Mouse (Mus musculus) hindbrain, embryonic 10.5 days (tissue): Measurements from ENCODE around the gene Nudcd3. TPM values are rescaled to one million over a fixed set of nuclear protein-coding genes. Genes with fewer than 3 reads are reported as not detected.
A peak's percentile ranks its signal among the peaks of the same experiment; 100 is the strongest.

Source experiments
- DNase-seq: peaks from one replicate; pipeline ENCODE4 v3.0.0-alpha.2; 2017; ENCODE audit warnings: low spot score
- H3K27ac ChIP-seq: fragments of 300-500 bp; sonication (generic); 2 replicates; pipeline ENCODE4 v1.5.1; 2016; ENCODE audit warnings: mild to moderate bottlenecking, moderate library complexity
- H3K27me3 ChIP-seq: fragments of 300-500 bp; sonication (generic); 2 replicates; pipeline ENCODE4 v1.6.1; 2016; ENCODE audit warnings: mild to moderate bottlenecking; ENCODE audit not compliant: poor library complexity, insufficient read depth, severe bottlenecking
- H3K36me3 ChIP-seq: fragments of 300-500 bp; sonication (generic); 2 replicates; pipeline ENCODE4 v1.6.1; 2016; ENCODE audit warnings: mild to moderate bottlenecking, moderate library complexity
- H3K4me1 ChIP-seq: fragments of 300-500 bp; sonication (generic); replicated peaks from 2 replicates; pipeline ENCODE4 v1.6.1; 2016; ENCODE audit warnings: mild to moderate bottlenecking
- H3K4me3 ChIP-seq: fragments of 300-500 bp; sonication (generic); 2 replicates; pipeline ENCODE4 v1.5.1; 2016; ENCODE audit warnings: mild to moderate bottlenecking, moderate library complexity
- H3K9me3 ChIP-seq: fragments of 300-500 bp; sonication (generic); 2 replicates; pipeline ENCODE4 v1.6.1; 2016; ENCODE audit warnings: mild to moderate bottlenecking, moderate library complexity
- WGBS: fragments of 180-500 bp; shearing (Covaris S2); methylation state at CpG from one replicate; pipeline ENCODE4 v1.1.7; 2016; 5-methylcytosine and 5-hydroxymethylcytosine counted together
- polyA plus RNA-seq: library from polyadenylated mRNA; unstranded; fragments of >200 nt; fragmentation: Nextera tagmentation; extraction: Ambion mirVana; gene quantifications from 2 replicates; pipeline ENCODE4 v1.2.1, GENCODE M21; 2016

Gene Nudcd3
- 45.1 and 49.0 TPM in 2 replicates for polyA plus RNA-seq

DNA sequence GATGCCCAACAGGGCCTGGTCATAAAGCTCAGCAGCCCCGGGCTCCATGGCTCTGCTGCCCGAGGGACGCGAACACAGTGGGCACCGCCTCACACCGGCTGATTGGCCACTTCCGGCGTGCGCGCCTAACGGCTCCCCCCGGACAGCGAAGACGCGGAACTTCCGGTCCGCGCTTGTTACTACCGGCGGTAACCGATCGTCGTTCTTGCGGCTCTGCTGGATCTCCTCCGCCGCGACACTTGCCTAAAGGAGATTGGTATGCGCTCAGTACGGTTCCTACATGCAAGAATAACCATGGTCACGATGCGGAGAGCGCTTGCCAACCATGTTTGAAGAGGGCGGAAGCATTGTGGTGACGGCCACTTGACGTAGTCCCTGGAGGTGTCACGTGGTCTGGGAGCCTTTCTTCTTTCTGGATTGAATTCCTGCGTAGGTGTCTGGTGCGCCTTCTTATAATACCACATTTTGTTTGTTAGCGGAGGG is at the start of gene Nudcd3:
Nudcd3 (minus strand) TSS at position 329 of the 483 bp plus-strand sequence.
- H3K27ac ChIP-seq, result peak within 1 kb of the TSS; percentile 98
- no peaks in the 10 kb centered on the region for H3K27me3 ChIP-seq
- DNase-seq, result peak; percentile 90
- H3K36me3 ChIP-seq, result peaks cover 16% of the 10 kb centered on the region
- H3K4me1 ChIP-seq, result peaks cover 24% of the 10 kb centered on the region
- under 1% methylated on average over 39 of the region's 39 CpGs for WGBS
- H3K9me3 ChIP-seq, result no peaks in the 10 kb centered on the region
- peak within 1 kb of the TSS; percentile 100 for H3K4me3 ChIP-seq

DNA sequence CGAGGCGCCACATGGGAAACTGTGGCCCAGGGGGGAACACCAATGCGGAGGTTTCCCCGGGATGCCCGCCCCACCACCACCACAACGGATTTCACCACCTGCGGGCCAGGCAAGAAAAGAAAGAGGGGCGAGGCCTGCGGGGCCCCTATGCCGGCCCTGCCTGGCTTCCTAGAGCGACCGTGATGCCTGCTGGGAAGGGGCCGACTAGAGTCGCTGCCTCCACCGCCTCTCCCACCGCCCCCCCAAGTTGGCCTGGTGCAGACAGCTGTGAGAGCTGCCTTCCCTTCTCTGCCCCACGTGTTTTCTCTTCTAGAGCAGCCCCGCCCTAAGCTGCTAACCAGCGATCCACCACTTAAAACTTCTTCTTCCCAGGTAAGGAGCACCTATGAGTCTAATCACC is 44.5 kb upstream of the Nudcd3 start:
- DNase-seq, result no peak
- no peak overlapping the region for H3K4me3 ChIP-seq
- no peaks in the 10 kb centered on the region for H3K4me1 ChIP-seq
- H3K27me3 ChIP-seq, result no peaks in the 10 kb centered on the region
- WGBS, result 41% methylated on average over 19 of the region's 19 CpGs
- H3K36me3 ChIP-seq, result no peaks in the 10 kb centered on the region
- no peak overlapping the region for H3K27ac ChIP-seq
- H3K9me3 ChIP-seq, result 0 out of 2 replicates have a peak, but pooled peaks cover 3% of the 10 kb centered on the region

DNA sequence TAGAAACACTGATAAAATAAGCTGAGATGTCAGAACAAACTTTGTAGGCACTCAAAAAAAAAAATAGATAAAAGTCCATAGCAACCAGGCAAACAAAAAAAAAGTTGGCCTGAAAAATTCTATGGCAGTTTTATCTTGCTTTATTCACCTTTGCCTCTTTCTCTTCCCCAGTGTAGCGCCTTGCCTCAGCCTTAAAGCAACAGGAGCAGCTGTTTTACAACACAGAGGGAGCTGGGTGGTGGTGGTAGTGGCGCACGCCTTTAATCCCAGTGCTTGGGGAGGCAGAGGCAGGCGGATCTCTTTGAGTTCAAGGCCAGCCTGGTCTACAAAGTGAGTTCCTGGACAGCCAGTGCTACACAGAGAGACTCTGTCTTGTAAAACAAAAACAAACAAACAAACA is 32.8 kb upstream of the Nudcd3 start:
- Histone ChIP-seq H3K27me3 (no peaks in the 10 kb centered on the region), H3K4me1 (no peaks in the 10 kb centered on the region), H3K36me3 (no peaks in the 10 kb centered on the region), H3K4me3 (no peak overlapping the region), H3K27ac (no peak overlapping the region), H3K9me3 (peaks cover 30% of the 10 kb centered on the region)
- no peak for DNase-seq
- WGBS, result 82% methylated on average over 4 of the region's 4 CpGs

DNA sequence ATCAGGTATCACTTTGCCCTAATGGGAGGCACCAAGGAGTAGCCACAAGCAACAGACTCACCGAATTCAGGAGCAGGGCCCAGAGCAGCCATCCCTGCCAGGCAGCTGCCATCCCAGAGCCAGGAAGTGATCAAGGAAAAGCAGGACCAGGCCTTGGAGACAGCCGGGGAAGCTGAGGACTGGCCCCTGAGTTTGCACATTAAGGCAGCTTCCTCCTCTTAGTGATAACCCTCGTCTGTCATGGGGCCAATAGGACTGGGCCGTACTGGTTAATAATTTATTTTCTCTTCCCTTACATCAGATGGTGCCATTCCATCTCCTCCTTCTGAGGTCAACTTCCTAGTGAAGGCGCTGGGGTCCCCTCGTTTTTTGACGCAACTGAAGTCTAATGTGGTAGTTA is 29.8 kb upstream of the Nudcd3 start, which contains the start of gene Npc1l1:
Npc1l1 (minus strand) TSS at position 132 of the 400 bp plus-strand sequence.
- Histone ChIP-seq H3K9me3 (peaks cover 12% of the 10 kb centered on the region; the same call in 1 of the 2 replicates), H3K4me3 (no peak within 1 kb of the TSS), H3K27ac (no peak within 1 kb of the TSS), H3K27me3 (no peaks in the 10 kb centered on the region), H3K4me1 (no peaks in the 10 kb centered on the region), H3K36me3 (no peaks in the 10 kb centered on the region)
- DNase-seq, result no peak
- 88% methylated on average over 7 of the region's 7 CpGs for WGBS

DNA sequence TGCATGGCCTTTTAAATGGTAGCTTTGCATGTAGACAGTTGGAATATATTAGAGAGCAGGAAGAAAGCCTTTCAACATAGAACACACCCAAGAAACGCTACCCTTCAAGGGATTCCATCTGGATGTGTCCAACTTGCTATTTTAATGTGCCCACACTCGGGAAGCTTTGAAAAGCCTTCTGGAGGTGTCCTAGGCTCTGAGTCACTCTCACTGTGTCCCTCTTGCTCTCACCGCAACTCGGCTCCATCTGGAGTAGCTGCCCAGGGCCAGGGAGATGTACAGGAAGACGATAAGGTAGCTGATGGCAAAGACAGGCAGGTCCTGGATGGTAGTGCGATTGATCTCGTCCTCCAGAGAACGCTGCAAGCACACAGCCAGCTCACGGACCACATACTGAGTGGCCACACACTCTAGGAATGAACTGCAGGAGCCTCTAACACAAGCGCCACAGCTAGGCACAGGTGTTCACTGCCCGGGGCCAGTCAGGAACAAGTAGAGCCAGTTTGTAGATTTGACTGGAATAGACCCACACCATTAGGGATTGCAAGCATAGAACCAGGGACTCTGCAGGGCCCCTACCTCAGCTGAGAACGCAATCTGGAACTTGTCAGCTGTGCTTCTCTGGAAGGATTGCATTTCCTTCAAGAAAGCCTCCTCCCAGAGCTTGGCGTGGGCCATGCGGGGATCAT is 24.5 kb upstream of the Nudcd3 start:
- 84% methylated on average over 14 of the region's 14 CpGs for WGBS
- H3K27ac ChIP-seq, result no peak overlapping the region
- no peaks in the 10 kb centered on the region for H3K27me3 ChIP-seq
- no peak for DNase-seq
- H3K4me1 ChIP-seq, result no peaks in the 10 kb centered on the region
- H3K9me3 ChIP-seq, result no peaks in the 10 kb centered on the region
- no peak overlapping the region for H3K4me3 ChIP-seq
- no peaks in the 10 kb centered on the region for H3K36me3 ChIP-seq

DNA sequence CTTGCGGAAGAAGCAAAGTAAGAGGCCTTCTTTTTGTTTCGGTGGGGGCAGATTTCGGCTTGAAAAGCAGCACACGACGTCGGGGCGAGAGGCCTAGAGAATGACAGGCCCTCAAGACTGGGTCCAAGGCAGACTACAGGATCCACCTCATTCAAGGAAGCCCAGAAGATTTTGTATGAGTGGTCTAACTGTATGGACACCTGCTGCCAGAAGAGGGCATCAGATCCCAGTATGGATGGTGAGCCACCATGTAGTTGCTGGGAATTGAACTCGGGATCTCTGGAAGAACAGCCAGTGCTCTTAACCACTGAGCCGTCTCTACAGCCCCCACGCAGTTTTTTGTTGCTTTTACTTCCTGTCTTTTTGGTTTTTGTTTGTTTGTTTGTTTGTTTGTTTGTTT is 22.0 kb upstream of the Nudcd3 start:
- 93% methylated on average over 10 of the region's 10 CpGs for WGBS
- no peak for DNase-seq
- H3K36me3 ChIP-seq, result no peaks in the 10 kb centered on the region
- H3K4me3 ChIP-seq, result no peak overlapping the region
- no peaks in the 10 kb centered on the region for H3K9me3 ChIP-seq
- H3K27ac ChIP-seq, result no peak overlapping the region
- H3K27me3 ChIP-seq, result no peaks in the 10 kb centered on the region
- no peaks in the 10 kb centered on the region for H3K4me1 ChIP-seq

DNA sequence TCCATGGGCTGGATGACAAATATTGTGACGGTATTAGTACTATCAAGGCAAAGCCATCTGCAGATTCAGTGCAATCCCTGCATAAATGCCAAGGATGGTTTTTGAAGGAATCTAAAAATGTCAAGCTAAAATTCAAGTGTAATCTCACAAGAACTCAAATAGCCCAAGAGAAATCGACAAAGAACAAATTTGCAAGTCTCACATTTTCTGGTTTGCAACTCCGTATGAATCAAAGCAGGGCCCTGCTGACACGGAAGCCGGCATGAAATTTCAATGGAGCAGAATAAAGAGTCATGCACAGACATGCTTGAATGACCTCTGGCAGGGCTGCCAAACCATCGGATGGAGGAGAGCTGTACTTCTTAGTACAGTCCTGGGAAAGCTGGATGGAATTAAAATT is 19.8 kb upstream of the Nudcd3 start:
- Histone ChIP-seq H3K9me3 (no peaks in the 10 kb centered on the region), H3K4me3 (no peak overlapping the region), H3K27me3 (no peaks in the 10 kb centered on the region), H3K27ac (no peak overlapping the region), H3K36me3 (no peaks in the 10 kb centered on the region), H3K4me1 (no peaks in the 10 kb centered on the region)
- WGBS, result 81% methylated on average over 6 of the region's 6 CpGs
- no peak for DNase-seq

DNA sequence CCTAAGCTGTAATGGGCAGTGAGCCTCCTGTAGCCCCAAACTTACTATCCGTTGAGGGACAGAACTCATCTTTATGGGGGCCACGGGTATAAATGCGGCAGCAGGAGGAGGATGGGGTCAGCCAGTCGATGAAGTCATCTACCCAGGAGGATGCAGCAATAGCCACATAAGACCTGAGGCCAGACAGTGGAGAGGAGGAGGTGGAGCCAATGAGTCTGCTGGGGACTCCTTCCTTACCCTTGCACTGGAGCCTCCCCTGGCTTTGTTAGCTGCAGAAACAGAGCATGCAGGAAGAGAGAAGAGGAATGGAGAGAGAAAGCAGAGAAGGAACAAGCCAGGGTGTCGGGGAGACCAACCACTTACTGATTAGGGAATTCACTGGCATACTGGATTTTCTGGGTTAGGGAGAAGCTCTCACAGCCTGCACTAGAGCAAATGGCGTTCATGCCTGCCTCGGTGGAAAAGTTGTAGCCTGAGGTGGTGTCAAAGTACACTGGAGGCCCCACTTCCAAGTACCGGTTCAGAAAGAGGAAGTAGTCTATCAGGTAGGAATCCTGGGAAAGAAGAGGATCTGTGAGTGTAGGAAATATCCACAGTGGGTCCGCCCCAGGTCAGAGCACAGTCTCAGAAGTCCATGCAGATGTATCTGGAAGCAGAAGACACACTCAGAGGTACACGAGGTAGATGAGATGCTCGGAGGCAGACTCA is 18.1 kb upstream of the Nudcd3 start:
- 86% methylated on average over 11 of the region's 11 CpGs for WGBS
- H3K27ac ChIP-seq, result no peak overlapping the region
- no peaks in the 10 kb centered on the region for H3K4me1 ChIP-seq
- H3K4me3 ChIP-seq, result no peak overlapping the region
- H3K27me3 ChIP-seq, result no peaks in the 10 kb centered on the region
- no peaks in the 10 kb centered on the region for H3K36me3 ChIP-seq
- no peaks in the 10 kb centered on the region for H3K9me3 ChIP-seq
- DNase-seq, result no peak

DNA sequence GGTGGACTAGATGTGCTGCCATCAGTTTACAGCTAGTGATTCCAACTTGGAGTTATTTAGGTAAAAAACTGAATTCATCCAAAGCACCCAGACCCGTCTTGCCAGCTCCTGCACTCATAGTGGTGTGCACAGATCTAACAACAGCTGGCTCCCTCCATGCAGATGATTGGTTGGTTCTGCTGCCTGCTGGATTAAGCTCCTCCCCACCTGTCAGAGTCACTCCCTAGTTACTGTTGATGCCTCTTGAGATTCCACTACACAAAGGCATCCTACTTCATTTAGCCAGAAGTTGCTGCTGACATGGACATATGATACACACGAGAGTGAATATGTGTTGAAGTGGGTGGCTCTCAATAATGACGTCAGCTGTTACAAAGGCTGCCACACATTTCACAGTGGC is 16.6 kb upstream of the Nudcd3 start:
- H3K27me3 ChIP-seq, result no peaks in the 10 kb centered on the region

DNA sequence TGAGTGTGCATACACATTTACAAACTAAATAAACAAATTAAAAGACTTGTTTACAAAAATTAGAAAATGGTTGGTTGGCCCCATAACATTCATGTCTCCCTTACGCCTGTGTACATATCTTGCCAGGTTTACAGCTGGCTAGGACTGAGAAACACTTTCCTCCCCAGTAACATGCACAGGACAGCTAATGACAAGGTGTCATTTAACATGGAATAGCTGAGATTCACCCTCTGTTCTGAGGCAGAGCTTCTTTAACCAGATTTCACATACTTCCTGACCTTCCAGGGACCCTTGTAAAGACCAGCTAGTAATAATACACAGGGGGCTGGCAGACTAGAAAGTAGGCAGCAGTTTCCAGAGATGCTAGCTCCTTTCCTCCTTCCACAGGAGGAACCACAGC is 7.9 kb upstream of the Nudcd3 start:
- Histone ChIP-seq H3K4me1 (no peaks in the 10 kb centered on the region), H3K27ac (no peak overlapping the region), H3K4me3 (no peak overlapping the region), H3K36me3 (no peaks in the 10 kb centered on the region), H3K27me3 (no peaks in the 10 kb centered on the region), H3K9me3 (peaks cover 24% of the 10 kb centered on the region)
- WGBS, result 86% methylated on average over 1 of the region's 1 CpGs
- no peak for DNase-seq

More for the DNA sequence above, 16.6 kb upstream of the Nudcd3 start:
- DNase-seq, result no peak
- Histone ChIP-seq H3K36me3 (no peaks in the 10 kb centered on the region), H3K27ac (no peak overlapping the region), H3K4me1 (no peaks in the 10 kb centered on the region), H3K9me3 (no peaks in the 10 kb centered on the region), H3K4me3 (no peak overlapping the region)
- 75% methylated on average over 3 of the region's 3 CpGs for WGBS

DNA sequence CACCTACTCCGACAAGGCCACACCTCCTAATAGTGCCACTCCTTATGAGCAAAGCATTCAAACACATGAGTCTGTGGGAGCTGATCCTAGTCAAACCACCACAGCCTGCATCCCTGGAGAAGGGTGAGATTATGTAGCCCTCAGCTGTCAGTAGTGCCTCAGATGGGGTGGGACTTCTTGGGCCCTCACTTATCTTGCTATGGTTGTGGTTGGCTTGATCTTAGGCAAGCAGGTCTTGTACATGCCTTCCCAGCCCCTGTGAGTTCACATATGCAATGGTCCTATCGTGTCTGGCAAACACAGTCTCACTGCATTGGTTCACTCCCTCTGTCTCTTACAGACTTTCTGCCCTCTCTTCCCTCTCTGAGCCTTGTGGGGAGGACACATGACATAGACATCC is 6.9 kb upstream of the Nudcd3 start:
- DNase-seq, result no peak
- Histone ChIP-seq H3K27me3 (no peaks in the 10 kb centered on the region), H3K9me3 (peaks cover 24% of the 10 kb centered on the region), H3K4me3 (no peak overlapping the region), H3K27ac (no peak overlapping the region), H3K36me3 (no peaks in the 10 kb centered on the region), H3K4me1 (no peaks in the 10 kb centered on the region)
- 87% methylated on average over 2 of the region's 2 CpGs for WGBS

DNA sequence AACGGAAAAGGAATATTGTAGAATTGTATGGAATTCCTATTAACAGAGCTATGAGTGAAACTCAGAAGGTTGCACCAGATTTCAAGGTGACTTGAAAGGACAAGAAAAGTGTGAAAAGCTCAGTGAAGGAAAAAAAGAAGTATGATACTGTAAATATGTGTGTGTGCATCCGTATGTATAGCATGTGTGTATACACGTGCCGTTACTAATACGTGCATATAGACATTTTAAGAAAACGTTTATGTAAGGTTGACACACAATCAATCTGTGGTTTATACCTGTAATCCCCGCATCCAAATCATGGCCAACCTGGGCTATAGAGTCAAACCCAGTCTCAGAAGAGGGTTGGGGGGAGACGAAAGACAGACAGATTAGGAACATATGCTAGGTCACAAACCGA is 355 bp upstream of the Nudcd3 start:
- 27% methylated on average over 9 of the region's 9 CpGs for WGBS
- Histone ChIP-seq H3K4me3 (peak overlapping the region; percentile 100), H3K4me1 (peaks cover 24% of the 10 kb centered on the region)

DNA sequence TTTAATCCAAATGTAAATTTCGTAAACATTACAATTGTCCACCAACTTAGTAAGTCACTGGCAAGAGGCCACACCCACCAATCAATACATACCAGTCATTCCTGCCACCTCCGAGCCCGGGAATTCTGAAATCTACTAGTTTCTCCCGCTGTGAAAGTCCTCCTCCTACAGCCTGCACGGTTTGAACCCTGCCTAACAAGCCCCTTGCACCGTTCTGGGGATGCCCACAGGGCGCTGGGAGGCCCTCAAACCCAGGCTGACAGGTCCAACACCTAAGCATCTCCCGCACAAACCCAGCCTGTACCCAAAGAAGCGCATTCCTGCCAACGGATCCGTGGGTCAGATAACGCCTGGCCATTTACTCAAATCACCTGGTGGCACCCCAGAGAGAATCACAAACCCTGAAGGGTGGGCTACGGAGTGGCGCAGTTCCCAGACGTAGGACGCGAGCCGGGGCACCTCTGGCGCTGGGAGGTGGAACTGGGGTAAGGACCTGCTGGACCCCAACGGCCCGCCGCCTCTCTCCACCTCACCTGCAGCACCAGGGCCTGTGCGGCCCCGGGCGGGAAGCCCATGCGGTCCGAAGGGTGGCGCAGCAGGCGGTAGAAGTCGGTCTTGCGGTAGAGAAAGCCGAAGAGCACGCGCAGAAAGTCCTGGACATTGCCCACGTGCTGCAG is 667 bp downstream of the Nudcd3 start, which contains the start of gene A730071L15Rik:
A730071L15Rik (plus strand) TSS at position 620 of the 677 bp plus-strand sequence.
- Histone ChIP-seq H3K27ac (peak within 1 kb of the TSS; percentile 98), H3K36me3 (peaks cover 16% of the 10 kb centered on the region), H3K9me3 (no peaks in the 10 kb centered on the region), H3K4me1 (peaks cover 24% of the 10 kb centered on the region), H3K4me3 (peak within 1 kb of the TSS; percentile 100), H3K27me3 (no peaks in the 10 kb centered on the region)
- 1% methylated on average over 35 of the region's 35 CpGs for WGBS
- DNase-seq, result no peak

More for the DNA sequence above, 355 bp upstream of the Nudcd3 start:
- Histone ChIP-seq H3K27me3 (no peaks in the 10 kb centered on the region), H3K27ac (peak overlapping the region; percentile 98), H3K9me3 (peaks cover 4% of the 10 kb centered on the region; the same call in 1 of the 2 replicates), H3K36me3 (peaks cover 16% of the 10 kb centered on the region)
- DNase-seq, result no peak
